Mouse (Mus musculus) MEL (cell line): ENCODE results near the gene Sertad1. TPM values are rescaled to one million over a fixed set of nuclear protein-coding genes. Genes with fewer than 3 reads are reported as not detected.

Source experiments
- DNase-seq: peaks from one replicate; pipeline ENCODE4 v3.0.0; 2011; ENCODE audit warnings: low read depth, low spot score
- H3K27ac ChIP-seq: 2 replicates; pipeline ENCODE4 v1.5.1; 2012; ENCODE audit warnings: low read depth, mild to moderate bottlenecking, control low read depth, low read length, moderate library complexity; ENCODE audit not compliant: control insufficient read depth
- H3K27me3 ChIP-seq, 2 experiments: fragments of 150-350 bp in 1 of 2; sonication (generic) in 1 of 2; 2 replicates each; pipeline ENCODE4 v1.6.1; 2012; ENCODE audit warnings: low read length in 2 of 2, mild to moderate bottlenecking in 2 of 2, improper control_type of control experiment in 1 of 2, moderate library complexity in 1 of 2; ENCODE audit not compliant: insufficient read depth in 2 of 2, control insufficient read depth in 1 of 2
- H3K36me3 ChIP-seq, 2 experiments: 2 replicates each; pipeline ENCODE4 v1.6.1; 2012 to 2014; ENCODE audit warnings: low read length in 2 of 2, improper control_type of control experiment in 1 of 2, inconsistent platforms in 1 of 2, mild to moderate bottlenecking in 1 of 2; ENCODE audit not compliant: insufficient read depth in 2 of 2, control insufficient read depth in 1 of 2
- H3K4me1 ChIP-seq, 2 experiments: fragments of 150-350 bp in 1 of 2; sonication (generic) in 1 of 2; 2 replicates each; pipeline ENCODE4 v1.6.1; 2012; ENCODE audit warnings: low read length in 2 of 2, improper control_type of control experiment in 1 of 2, mild to moderate bottlenecking in 1 of 2; ENCODE audit not compliant: insufficient read depth in 2 of 2, control insufficient read depth in 1 of 2
- H3K4me3 ChIP-seq, 2 experiments: fragments of 150-350 bp in 1 of 2; sonication (generic) in 1 of 2; 2 replicates each; pipeline ENCODE4 v1.5.1; 2012; ENCODE audit warnings: low read depth in 2 of 2, low read length in 2 of 2, mild to moderate bottlenecking in 2 of 2, moderate library complexity in 2 of 2, control low read depth in 1 of 2, improper control_type of control experiment in 1 of 2; ENCODE audit not compliant: control insufficient read depth in 1 of 2, insufficient read depth in 1 of 2
- H3K79me2 ChIP-seq: 2 replicates; pipeline ENCODE4 v1.6.1; 2012; ENCODE audit warnings: mild to moderate bottlenecking, low read length, moderate library complexity; ENCODE audit not compliant: control insufficient read depth, poor library complexity, insufficient read depth
- H3K9ac ChIP-seq: 2 replicates; pipeline ENCODE4 v1.6.1; 2012; ENCODE audit warnings: low read depth, mild to moderate bottlenecking, control low read depth, low read length, moderate library complexity; ENCODE audit not compliant: control insufficient read depth, poor library complexity, severe bottlenecking
- H3K9me3 ChIP-seq: fragments of 150-350 bp; sonication (generic); replicated peaks from 2 replicates; pipeline ENCODE4 v1.6.1; 2012; ENCODE audit warnings: mild to moderate bottlenecking, low read length, improper control_type of control experiment, moderate library complexity; ENCODE audit not compliant: insufficient read depth
- CHD1 ChIP-seq: IDR thresholded peaks from 2 replicates; pipeline ENCODE4 v1.6.1; 2012; ENCODE audit warnings: low read depth, mild to moderate bottlenecking, inconsistent platforms, low read length, improper control_type of control experiment
- CHD2 ChIP-seq: IDR thresholded peaks from 2 replicates; pipeline ENCODE4 v1.6.1; 2011; ENCODE audit warnings: low read length, improper control_type of control experiment
- E2F4 ChIP-seq: IDR thresholded peaks from 2 replicates; pipeline ENCODE4 v1.6.1; 2011; ENCODE audit warnings: low read depth, low read length, improper control_type of control experiment, borderline replicate concordance
- ELF1 ChIP-seq: IDR thresholded peaks from 2 replicates; pipeline ENCODE4 v1.6.1; 2014; ENCODE audit warnings: low read depth, mild to moderate bottlenecking, inconsistent platforms, low read length, improper control_type of control experiment, moderate library complexity
- ETS1 ChIP-seq: IDR thresholded peaks from 2 replicates; pipeline ENCODE4 v1.6.1; 2012; ENCODE audit warnings: low read depth, mild to moderate bottlenecking, inconsistent platforms, low read length, improper control_type of control experiment, moderate library complexity
- GABPA ChIP-seq: IDR thresholded peaks from 2 replicates; pipeline ENCODE4 v1.6.1; 2012; ENCODE audit warnings: low read depth, mild to moderate bottlenecking, inconsistent platforms, low read length, improper control_type of control experiment, moderate library complexity
- HCFC1 ChIP-seq: IDR thresholded peaks from 2 replicates; pipeline ENCODE4 v1.6.1; 2012; ENCODE audit warnings: low read depth, mild to moderate bottlenecking, inconsistent platforms, low read length, improper control_type of control experiment, moderate library complexity
- KAT2A ChIP-seq: conservative IDR thresholded peaks from 2 replicates; pipeline ENCODE4 v1.6.1; 2012; ENCODE audit warnings: low read depth, low read length, improper control_type of control experiment, inconsistent platforms
- MAZ ChIP-seq: IDR thresholded peaks from 2 replicates; pipeline ENCODE4 v1.6.1; 2012; ENCODE audit warnings: low read depth, mild to moderate bottlenecking, inconsistent platforms, low read length, improper control_type of control experiment
- MEF2A ChIP-seq: IDR thresholded peaks from 2 replicates; pipeline ENCODE4 v1.6.1; 2014; ENCODE audit warnings: low read depth, mild to moderate bottlenecking, inconsistent platforms, low read length, improper control_type of control experiment; ENCODE audit not compliant: poor library complexity, insufficient replicate concordance, severe bottlenecking; ENCODE audit errors: extremely low read depth
- MXI1 ChIP-seq: IDR thresholded peaks from 2 replicates; pipeline ENCODE4 v1.6.1; 2011; ENCODE audit warnings: mild to moderate bottlenecking, low read depth, low read length, improper control_type of control experiment
- MYB ChIP-seq: IDR thresholded peaks from 2 replicates; pipeline ENCODE4 v1.6.1; 2011; ENCODE audit warnings: mild to moderate bottlenecking, low read depth, low read length, improper control_type of control experiment
- MYC ChIP-seq: IDR thresholded peaks from 2 replicates; pipeline ENCODE4 v1.6.1; 2011; ENCODE audit warnings: low read depth, mild to moderate bottlenecking, low read length, improper control_type of control experiment, moderate library complexity
- NELFE ChIP-seq: IDR thresholded peaks from 2 replicates; pipeline ENCODE4 v1.6.1; 2011; ENCODE audit warnings: low read depth, low read length, improper control_type of control experiment
- NRF1 ChIP-seq: IDR thresholded peaks from 2 replicates; pipeline ENCODE4 v1.6.1; 2014; ENCODE audit warnings: low read depth, mild to moderate bottlenecking, inconsistent platforms, low read length, improper control_type of control experiment, moderate library complexity; ENCODE audit not compliant: poor library complexity, insufficient read depth, severe bottlenecking
- POLR2A ChIP-seq, 2 experiments: IDR thresholded peaks; 2 replicates each; pipeline ENCODE4 v1.6.1; 2011 to 2012; ENCODE audit warnings: low read length in 2 of 2, mild to moderate bottlenecking in 2 of 2, control low read depth in 1 of 2, improper control_type of control experiment in 1 of 2, low read depth in 1 of 2, moderate library complexity in 1 of 2; ENCODE audit not compliant: control insufficient read depth in 1 of 2, insufficient read depth in 1 of 2, poor library complexity in 1 of 2
- POLR2AphosphoS2 ChIP-seq: IDR thresholded peaks from 2 replicates; pipeline ENCODE4 v1.6.1; 2011; ENCODE audit warnings: low read length, improper control_type of control experiment
- POLR2AphosphoS5 ChIP-seq: IDR thresholded peaks from 2 replicates; pipeline ENCODE4 v1.6.1; 2012; ENCODE audit warnings: low read depth, borderline replicate concordance, mild to moderate bottlenecking, inconsistent platforms, low read length, moderate library complexity, mixed read lengths
- RAD21 ChIP-seq: IDR thresholded peaks from 2 replicates; pipeline ENCODE4 v1.6.1; 2011; ENCODE audit warnings: mild to moderate bottlenecking, low read depth, low read length, improper control_type of control experiment
- RCOR1 ChIP-seq: IDR thresholded peaks from 2 replicates; pipeline ENCODE4 v1.6.1; 2012; ENCODE audit warnings: low read depth, mild to moderate bottlenecking, inconsistent platforms, low read length, improper control_type of control experiment
- SIN3A ChIP-seq: IDR thresholded peaks from 2 replicates; pipeline ENCODE4 v1.6.1; 2012; ENCODE audit warnings: low read length, improper control_type of control experiment, inconsistent platforms
- SMC3 ChIP-seq: IDR thresholded peaks from 2 replicates; pipeline ENCODE4 v1.6.1; 2011; ENCODE audit warnings: low read depth, low read length, improper control_type of control experiment
- TBP ChIP-seq: IDR thresholded peaks from 2 replicates; pipeline ENCODE4 v1.8.0; 2011; ENCODE audit warnings: low read depth, low read length, improper control_type of control experiment
- TCF12 ChIP-seq: IDR thresholded peaks from 2 replicates; pipeline ENCODE4 v1.6.1; 2014; ENCODE audit warnings: low read depth, mild to moderate bottlenecking, inconsistent platforms, low read length, improper control_type of control experiment, moderate library complexity
- UBTF ChIP-seq: IDR thresholded peaks from 2 replicates; pipeline ENCODE4 v1.6.1; 2012; ENCODE audit warnings: low read depth, mild to moderate bottlenecking, inconsistent platforms, low read length, improper control_type of control experiment, moderate library complexity, borderline replicate concordance; ENCODE audit not compliant: insufficient read depth
- USF1 ChIP-seq: IDR thresholded peaks from 2 replicates; pipeline ENCODE4 v1.6.1; 2014; ENCODE audit warnings: low read depth, mild to moderate bottlenecking, inconsistent platforms, low read length, improper control_type of control experiment, moderate library complexity
- ZC3H11A ChIP-seq: IDR thresholded peaks from 2 replicates; pipeline ENCODE4 v1.6.1; 2012; ENCODE audit warnings: low read depth, mild to moderate bottlenecking, inconsistent platforms, low read length, improper control_type of control experiment
- ZKSCAN1 ChIP-seq: IDR thresholded peaks from 2 replicates; pipeline ENCODE4 v1.6.1; 2012; ENCODE audit warnings: low read depth, mild to moderate bottlenecking, inconsistent platforms, low read length, improper control_type of control experiment, moderate library complexity
- ZNF384 ChIP-seq: IDR thresholded peaks from 2 replicates; pipeline ENCODE4 v1.6.1; 2012; ENCODE audit warnings: low read depth, mild to moderate bottlenecking, inconsistent platforms, low read length, improper control_type of control experiment
- polyA plus RNA-seq, 2 experiments: library from polyadenylated mRNA; stranded (reverse) in 1 of 2; unstranded in 1 of 2; fragments of >175 nt in 1 of 2; fragments of >200 nt in 1 of 2; gene quantifications; 2 replicates each; pipeline versions ENCODE4 v1.2.1 to v1.2.4; 2012; ENCODE audit warnings: low replicate concordance in 2 of 2, low read depth in 1 of 2; ENCODE audit not compliant: insufficient read length in 2 of 2, insufficient read depth in 1 of 2, missing spikeins in 1 of 2
- total RNA-seq: library from RNA; depleted of rRNA; stranded (reverse); fragments of 300-350 nt; gene quantifications from 2 replicates; pipeline ENCODE4 v1.2.3, GENCODE M21; 2012

Gene Sertad1
- total and polyA plus RNA-seq, 3 experiments, result 9.9 to 10.6 TPM; not detected in 1

GRCm38 (mm10) chr7:27490543-27491329, 4.0 kb downstream of the Sertad1 start (continued):
- TF ChIP-seq POLR2AphosphoS5 (no peak), SMC3 (peak; percentile 61), TCF12 (peak; percentile 57), ZKSCAN1 (no peak), ZC3H11A (no peak), NRF1 (0 out of 2 replicates have a peak, but pooled peaks have one; percentile 12), RAD21 (peak; percentile 26), TBP (peak; percentile 56; the same call in 1 of the 2 replicates), SIN3A (peak; percentile 68), ZNF384 (peak; percentile 80), GABPA (no peak), USF1 (0 out of 2 replicates have a peak, but pooled peaks have one; percentile 33), MYB (no peak), ELF1 (peak; percentile 54; the same call in 1 of the 2 replicates), NELFE (peak; percentile 48), CHD1 (peak; percentile 62; the same call in 1 of the 2 replicates), MEF2A (no peak), KAT2A (no peak), CHD2 (no peak), RCOR1 (no peak), E2F4 (no peak), HCFC1 (peak; percentile 42; the same call in 1 of the 2 replicates), MAZ (peak; percentile 85; the same call in 1 of the 2 replicates), UBTF (no peak)

DNA sequence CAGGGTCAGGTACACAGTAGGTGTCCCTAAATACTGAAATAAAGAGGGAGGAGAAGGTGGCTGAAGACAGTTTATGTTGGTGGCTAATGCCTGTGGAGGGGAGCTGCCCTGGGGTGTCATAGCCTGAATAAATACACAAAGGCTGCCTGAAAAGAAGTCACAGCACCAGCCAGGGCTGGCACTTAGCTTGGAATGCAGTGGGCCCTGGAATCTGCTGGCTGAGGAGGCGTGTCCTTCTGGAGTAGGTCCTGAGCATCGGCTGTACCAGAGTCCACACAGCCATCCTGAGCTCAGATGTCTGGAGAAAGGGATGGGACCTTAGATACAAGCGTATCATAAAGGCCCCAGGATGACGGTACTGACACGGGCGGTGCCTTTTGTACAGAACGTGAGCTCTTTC, 5.1 kb downstream of the Sertad1 start:
- peaks cover 11% of the 10 kb centered on the region for H3K79me2 ChIP-seq
- peaks cover 10 to 22% of the 10 kb centered on the region in 2 experiments for H3K4me1 ChIP-seq
- peaks cover 0 to 20% of the 10 kb centered on the region in 2 experiments; a peak in 2 of 4 replicates for H3K36me3 ChIP-seq
- 0 out of 2 replicates have a peak overlapping the region, but pooled peaks have one; percentile 89 for H3K27ac ChIP-seq
- H3K9me3 ChIP-seq, result no peaks in the 10 kb centered on the region
- H3K4me3 ChIP-seq, result no peak overlapping the region
- no peaks in the 10 kb centered on the region for H3K27me3 ChIP-seq
- no peak for TF ChIP-seq CHD1
- no peak for TF ChIP-seq POLR2AphosphoS5
- TF ChIP-seq SIN3A, result no peak
- no peak for TF ChIP-seq HCFC1
- TF ChIP-seq UBTF, result no peak
- TF ChIP-seq NRF1, result no peak
- no peak for TF ChIP-seq RCOR1
- no peak for TF ChIP-seq ELF1
- no peak for TF ChIP-seq MYC
- no peak for TF ChIP-seq E2F4
- no peak for TF ChIP-seq POLR2AphosphoS2
- TF ChIP-seq MAZ, result no peak
- TF ChIP-seq POLR2A (IDR thresholded peaks at IDR 0.05; ENCODE audit: control insufficient read depth in 1 of 2, insufficient read depth in 1 of 2, low read depth in 1 of 2, low read length in 2 of 2, poor library complexity in 1 of 2), result no peak
- no peak for TF ChIP-seq ZNF384
- TF ChIP-seq ZKSCAN1, result no peak
- TF ChIP-seq MXI1, result no peak
- TF ChIP-seq ETS1, result no peak
- DNase-seq, result no peak
- peak overlapping the region; percentile 88 for H3K9ac ChIP-seq
